8 mouse cellular contexts compared by ENCODE assay signal in the genomic region with DNA sequence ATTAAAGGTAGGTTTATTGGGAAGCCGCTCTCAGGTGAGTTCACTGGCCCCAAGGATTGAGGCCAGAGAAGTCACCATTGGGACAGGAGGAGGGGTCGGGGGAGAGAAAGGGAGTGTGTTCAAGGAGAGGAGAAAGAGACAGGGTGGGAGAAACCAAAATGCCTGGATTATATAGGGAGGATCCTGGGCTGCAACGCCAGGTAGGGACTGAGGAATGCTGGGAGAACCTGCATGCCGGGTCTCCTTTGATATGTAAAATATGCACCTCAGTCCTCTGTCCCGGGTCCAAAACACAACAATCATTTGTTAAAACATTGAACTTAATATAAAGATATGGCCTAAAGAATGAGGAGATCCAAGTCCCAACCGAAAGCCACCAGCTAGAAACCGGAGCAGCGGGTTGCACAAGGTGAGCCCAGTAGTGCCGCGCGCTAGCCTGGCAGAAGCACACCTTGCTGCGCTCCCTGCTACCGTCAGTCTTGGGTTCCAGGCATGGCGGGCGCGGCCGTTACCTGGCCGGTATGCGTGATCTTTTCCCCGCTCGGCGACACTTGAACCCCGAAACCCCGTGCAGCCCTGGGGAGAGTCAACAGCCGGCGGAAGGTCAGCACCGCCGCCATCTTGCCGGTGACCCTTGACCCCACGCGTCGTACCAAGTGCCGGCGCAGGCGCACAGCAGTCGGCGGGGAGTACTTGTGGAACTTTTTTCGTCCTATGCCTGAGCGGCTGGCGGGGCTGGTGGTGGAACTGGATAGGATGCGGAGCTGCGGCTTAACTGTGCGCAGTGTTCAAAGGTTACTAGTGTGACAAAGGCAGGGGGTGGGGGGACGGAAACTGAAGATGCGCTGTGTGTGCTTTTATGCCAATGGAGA. TPM values are rescaled to one million over a fixed set of nuclear protein-coding genes. Genes with fewer than 3 reads are reported as not detected.
DNase-seq lines count a peak whose midpoint lies in the region; ATAC-seq and TF ChIP-seq lines count a peak whose summit lies in the region.

A gene (plus strand): TSS at position 687 of the 872 bp plus-strand sequence.
A gene (minus strand): TSS at position 716 of the 872 bp plus-strand sequence.

- 1% methylated on average over 45 of the region's 45 CpGs for WGBS in forebrain, embryonic 11.5 days
- WGBS in heart, embryonic 16.5 days: under 1% methylated on average over 45 of the region's 45 CpGs
- WGBS in liver, embryonic 16.5 days (ENCODE audit: insufficient replicate concordance): under 1% methylated on average over 45 of the region's 45 CpGs
- WGBS in neural tube, embryonic 13.5 days: 1% methylated on average over 45 of the region's 45 CpGs

- H3K36me3 ChIP-seq in forebrain, embryonic 11.5 days (ENCODE audit: control insufficient read depth, insufficient read depth, low read length): no peaks in the 10 kb centered on the region; the same call in 1 of the 2 replicates
- peaks cover 27% of the 10 kb centered on the region for H3K36me3 ChIP-seq in heart, embryonic 16.5 days (ENCODE audit: control insufficient read depth, insufficient read depth)
- H3K36me3 ChIP-seq in liver, embryonic 16.5 days (ENCODE audit: control insufficient read depth, insufficient read depth): 0 out of 2 replicates have a peak, but pooled peaks cover under 1% of the 10 kb centered on the region
- H3K36me3 ChIP-seq in neural tube, embryonic 13.5 days: peaks cover 29% of the 10 kb centered on the region
- peaks cover 1% of the 10 kb centered on the region; the same call in 1 of the 2 replicates for H3K36me3 ChIP-seq in testis, adult 2 months (ENCODE audit: control insufficient read depth, insufficient read depth, low read length)

- peak; percentile 87 for TF ChIP-seq POLR2A in testis, adult 2 months (IDR thresholded peaks at IDR 0.05; ENCODE audit: control insufficient read depth, low read depth, low read length)

- peak within 1 kb of the TSS; percentile 76 for H3K9ac ChIP-seq in forebrain, embryonic 11.5 days (ENCODE audit: low read length)
- H3K9ac ChIP-seq in heart, embryonic 16.5 days (ENCODE audit: low read length): peak within 1 kb of the TSS; percentile 93
- H3K9ac ChIP-seq in liver, embryonic 16.5 days (ENCODE audit: low read depth, low read length): peak within 1 kb of the TSS; percentile 84
- H3K9ac ChIP-seq in neural tube, embryonic 13.5 days: peak within 1 kb of the TSS; percentile 79

- no peak within 1 kb of the TSS for H3K27ac ChIP-seq in forebrain, embryonic 11.5 days (ENCODE audit: low read depth, low read length)
- H3K27ac ChIP-seq in heart, embryonic 16.5 days (ENCODE audit: low read length): peak within 1 kb of the TSS; percentile 84
- peak within 1 kb of the TSS; percentile 59 for H3K27ac ChIP-seq in liver, embryonic 16.5 days (ENCODE audit: low read length)
- H3K27ac ChIP-seq in neural tube, embryonic 13.5 days (replicated peaks): peak within 1 kb of the TSS; percentile 34; the same call in 1 of the 2 replicates
- peak within 1 kb of the TSS; percentile 92 for H3K27ac ChIP-seq in testis, adult 2 months (ENCODE audit: control insufficient read depth, insufficient read depth, low read depth, low read length)

- no peaks in the 10 kb centered on the region for H3K9me3 ChIP-seq in forebrain, embryonic 11.5 days (ENCODE audit: control insufficient read depth, low read length)
- H3K9me3 ChIP-seq in heart, embryonic 16.5 days (replicated peaks; ENCODE audit: control insufficient read depth, low read length): no peaks in the 10 kb centered on the region
- H3K9me3 ChIP-seq in liver, embryonic 16.5 days (replicated peaks; ENCODE audit: control insufficient read depth, low read length): no peaks in the 10 kb centered on the region
- no peaks in the 10 kb centered on the region for H3K9me3 ChIP-seq in neural tube, embryonic 13.5 days

- no peak for TF ChIP-seq CTCF in testis, adult 2 months (IDR thresholded peaks at IDR 0.05; ENCODE audit: control insufficient read depth, insufficient read depth, insufficient replicate concordance, low read depth, low read length)

- ATAC-seq in forebrain, embryonic 11.5 days (replicated peaks; ENCODE audit: low FRiP score): peak; percentile 90
- peak; percentile 85 for ATAC-seq in heart, embryonic 16.5 days (replicated peaks; ENCODE audit: extremely low read depth, insufficient read depth, low FRiP score)
- ATAC-seq in liver, embryonic 16.5 days (ENCODE audit: low read depth): peak; percentile 86
- peak; percentile 77 for ATAC-seq in neural tube, embryonic 13.5 days (ENCODE audit: low read depth)

- peak within 1 kb of the TSS; percentile 73 for H3K4me3 ChIP-seq in forebrain, embryonic 11.5 days (ENCODE audit: low read depth, low read length)
- H3K4me3 ChIP-seq in heart, embryonic 16.5 days (ENCODE audit: low read length): peak within 1 kb of the TSS; percentile 94
- H3K4me3 ChIP-seq in liver, embryonic 16.5 days (ENCODE audit: low read depth, low read length): peak within 1 kb of the TSS; percentile 90
- peak within 1 kb of the TSS; percentile 79 for H3K4me3 ChIP-seq in neural tube, embryonic 13.5 days
- H3K4me3 ChIP-seq in testis, adult 2 months (ENCODE audit: control insufficient read depth, low read depth, low read length): peak within 1 kb of the TSS; percentile 99

- DNase-seq in CD8-positive naive resting alpha-beta T cell, adult 2 months (ENCODE audit: low read depth in 2 of 2, low spot score in 2 of 2): peak; percentile 92
- peak; percentile 78 for DNase-seq in c-Kit-positive CD71-negative TER-119-negative erythroid progenitor cells, embryonic 14.5 days (ENCODE audit: low read depth)
- peak; percentile 95 for DNase-seq in forebrain, embryonic 11.5 days (ENCODE audit: low spot score)
- DNase-seq in kidney, postnatal 4 days: peak; percentile 94 to 96

- H3K27me3 ChIP-seq in forebrain, embryonic 11.5 days (ENCODE audit: control insufficient read depth, insufficient read depth, low read length): no peaks in the 10 kb centered on the region
- no peaks in the 10 kb centered on the region for H3K27me3 ChIP-seq in heart, embryonic 16.5 days (ENCODE audit: control insufficient read depth, insufficient read depth, low read length)
- no peaks in the 10 kb centered on the region for H3K27me3 ChIP-seq in liver, embryonic 16.5 days (ENCODE audit: control insufficient read depth, insufficient read depth, low read depth, low read length)
- peaks cover 6% of the 10 kb centered on the region for H3K27me3 ChIP-seq in neural tube, embryonic 13.5 days
- H3K27me3 ChIP-seq in testis, adult 2 months (ENCODE audit: control insufficient read depth, insufficient read depth, low read length): no peaks in the 10 kb centered on the region

- H3K4me2 ChIP-seq in forebrain, embryonic 11.5 days (ENCODE audit: low read depth, low read length, severe bottlenecking): peak within 1 kb of the TSS; percentile 74
- H3K4me2 ChIP-seq in heart, embryonic 16.5 days (ENCODE audit: low read depth, low read length): peak within 1 kb of the TSS; percentile 80
- peak within 1 kb of the TSS; percentile 80 for H3K4me2 ChIP-seq in liver, embryonic 16.5 days (ENCODE audit: low read depth, low read length)
- peak within 1 kb of the TSS; percentile 76 for H3K4me2 ChIP-seq in neural tube, embryonic 13.5 days

- peaks cover 5% of the 10 kb centered on the region; the same call in 1 of the 2 replicates for H3K4me1 ChIP-seq in forebrain, embryonic 11.5 days (replicated peaks; ENCODE audit: control insufficient read depth, insufficient read depth, low read length)
- peaks cover 41% of the 10 kb centered on the region for H3K4me1 ChIP-seq in heart, embryonic 16.5 days (ENCODE audit: control insufficient read depth, insufficient read depth, low read length)
- peaks cover 25% of the 10 kb centered on the region for H3K4me1 ChIP-seq in liver, embryonic 16.5 days (ENCODE audit: control insufficient read depth, low read depth, low read length)
- H3K4me1 ChIP-seq in neural tube, embryonic 13.5 days (replicated peaks): peaks cover 31% of the 10 kb centered on the region
- peaks cover 9% of the 10 kb centered on the region for H3K4me1 ChIP-seq in testis, adult 2 months (ENCODE audit: control insufficient read depth, insufficient read depth, low read length)

RNA-seq across cellular contexts. Expression of the first gene that starts in this region (rescaled TPM):
- 116 and 119 TPM in 2 replicates for polyA plus RNA-seq in forebrain, embryonic 11.5 days (2014; fragmentation: Nextera tagmentation; extraction: Ambion mirVana)
- polyA plus RNA-seq in heart, embryonic 16.5 days (2015; fragmentation: Nextera tagmentation; extraction: Ambion mirVana): 138 TPM in 2 replicates
- 57.9 and 62.4 TPM in 2 replicates for polyA plus RNA-seq in liver, embryonic 16.5 days (2015; fragmentation: Nextera tagmentation; extraction: Ambion mirVana)
- polyA plus RNA-seq in neural tube, embryonic 13.5 days (2015; fragmentation: Nextera tagmentation; extraction: Ambion mirVana): 99.6 and 110 TPM in 2 replicates
- polyA plus RNA-seq in testis, adult 2 months (2012; rRNA removed): 29.1 and 30.1 TPM in 2 replicates

RNA-seq across cellular contexts. Expression of the second gene that starts in this region (rescaled TPM):
- polyA plus RNA-seq in forebrain, embryonic 11.5 days (2014; fragmentation: Nextera tagmentation; extraction: Ambion mirVana): 327 and 340 TPM in 2 replicates
- polyA plus RNA-seq in heart, embryonic 16.5 days (2015; fragmentation: Nextera tagmentation; extraction: Ambion mirVana): 798 and 819 TPM in 2 replicates
- 224 and 225 TPM in 2 replicates for polyA plus RNA-seq in liver, embryonic 16.5 days (2015; fragmentation: Nextera tagmentation; extraction: Ambion mirVana)
- 387 and 390 TPM in 2 replicates for polyA plus RNA-seq in neural tube, embryonic 13.5 days (2015; fragmentation: Nextera tagmentation; extraction: Ambion mirVana)
- polyA plus RNA-seq in testis, adult 2 months (2012; rRNA removed): 137 and 150 TPM in 2 replicates
